Mouse (Mus musculus): Measurements from ENCODE around the gene Esrrb. TPM values are rescaled to one million over a fixed set of nuclear protein-coding genes. Genes with fewer than 3 reads are reported as not detected.

Gene Esrrb
- polyA plus RNA-seq, 1 experiment from 2014 or later, result 0.44 TPM

DNA sequence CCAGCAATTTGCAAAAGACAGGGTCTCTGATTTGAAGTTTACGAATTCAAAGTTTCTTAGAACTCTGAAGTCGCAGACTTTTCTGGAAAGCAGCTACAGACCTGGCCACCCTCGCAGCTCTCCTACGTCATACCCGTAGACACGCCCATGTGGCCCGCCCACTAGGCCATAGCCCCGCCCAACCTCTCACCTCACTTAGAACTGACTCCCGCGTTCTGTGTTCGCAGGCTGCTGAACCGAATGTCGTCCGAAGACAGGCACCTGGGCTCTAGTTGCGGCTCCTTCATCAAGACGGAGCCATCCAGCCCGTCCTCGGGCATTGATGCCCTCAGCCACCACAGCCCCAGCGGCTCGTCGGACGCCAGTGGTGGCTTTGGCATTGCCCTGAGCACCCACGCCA lies 109.0 kb downstream of the Esrrb start:
- Histone ChIP-seq H3K36me3 (no peaks in the 10 kb centered on the region), H3K4me1 (peaks cover 7% of the 10 kb centered on the region; the same call in 1 of the 2 replicates), H3K4me3 (replicated peaks) (no peak overlapping the region), H3K27me3 (no peaks in the 10 kb centered on the region), H3K4me2 (replicated peaks) (no peak overlapping the region), H3K9me3 (replicated peaks) (no peaks in the 10 kb centered on the region), H3K27ac (replicated peaks) (no peak overlapping the region), H3K9ac (no peak overlapping the region)
- no peak for ATAC-seq (ENCODE audit: insufficient number of reproducible peaks, low FRiP score, low TSS enrichment, low read depth)
- 56% methylated on average over 23 of the region's 23 CpGs for WGBS

DNA sequence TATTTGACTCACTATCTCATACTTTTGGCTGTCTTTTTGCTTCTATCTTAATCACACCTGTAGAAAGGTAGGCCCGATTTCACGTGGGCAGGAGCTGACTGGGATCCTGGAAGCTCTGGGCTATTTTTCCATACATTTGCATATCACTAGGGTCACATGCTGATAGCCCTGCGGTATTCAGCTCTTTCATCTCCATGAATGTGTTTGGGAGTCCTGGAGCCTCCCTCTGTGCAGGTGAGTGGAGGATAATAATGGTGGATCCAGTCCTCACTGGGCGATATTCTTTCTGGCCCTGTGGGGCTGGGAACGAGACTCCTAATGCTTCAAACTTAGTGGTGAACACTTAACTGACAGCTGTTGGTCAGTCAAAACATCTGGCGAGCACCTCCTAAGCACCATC lies 110.0 kb downstream of the Esrrb start:
- no peaks in the 10 kb centered on the region for H3K36me3 ChIP-seq
- no peak for ATAC-seq (ENCODE audit: insufficient number of reproducible peaks, low FRiP score, low TSS enrichment, low read depth)
- 57% methylated on average over 6 of the region's 6 CpGs for WGBS
- H3K9ac ChIP-seq, result no peak overlapping the region
- H3K27me3 ChIP-seq, result no peaks in the 10 kb centered on the region
- H3K9me3 ChIP-seq (replicated peaks), result no peaks in the 10 kb centered on the region
- H3K27ac ChIP-seq (replicated peaks), result no peak overlapping the region
- H3K4me2 ChIP-seq (replicated peaks), result no peak overlapping the region
- peaks cover 7% of the 10 kb centered on the region; the same call in 1 of the 2 replicates for H3K4me1 ChIP-seq
- no peak overlapping the region for H3K4me3 ChIP-seq (replicated peaks)

DNA sequence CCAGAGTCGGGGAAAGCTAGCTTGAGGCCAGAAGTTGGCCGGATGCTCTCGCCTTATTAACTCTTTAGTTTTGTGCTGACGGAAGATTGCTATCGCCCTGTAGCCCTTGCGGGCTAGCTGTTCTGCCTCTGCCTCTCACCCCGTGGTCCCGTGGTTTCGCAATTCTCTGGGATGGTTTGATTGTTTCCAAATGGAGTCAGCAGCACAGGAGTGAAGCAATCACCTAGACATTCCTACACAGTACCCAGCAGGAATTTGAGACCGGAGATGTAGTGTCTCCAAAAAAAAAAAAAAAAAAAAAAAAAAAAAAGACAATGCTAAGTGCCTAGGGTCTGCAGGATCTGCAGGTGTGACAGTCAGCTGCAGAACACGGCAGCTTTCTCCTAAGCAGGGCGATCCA lies 112.7 kb downstream of the Esrrb start:
- 17% methylated on average over 12 of the region's 12 CpGs for WGBS
- Histone ChIP-seq H3K9ac (no peak overlapping the region), H3K4me2 (replicated peaks) (no peak overlapping the region)

DNA sequence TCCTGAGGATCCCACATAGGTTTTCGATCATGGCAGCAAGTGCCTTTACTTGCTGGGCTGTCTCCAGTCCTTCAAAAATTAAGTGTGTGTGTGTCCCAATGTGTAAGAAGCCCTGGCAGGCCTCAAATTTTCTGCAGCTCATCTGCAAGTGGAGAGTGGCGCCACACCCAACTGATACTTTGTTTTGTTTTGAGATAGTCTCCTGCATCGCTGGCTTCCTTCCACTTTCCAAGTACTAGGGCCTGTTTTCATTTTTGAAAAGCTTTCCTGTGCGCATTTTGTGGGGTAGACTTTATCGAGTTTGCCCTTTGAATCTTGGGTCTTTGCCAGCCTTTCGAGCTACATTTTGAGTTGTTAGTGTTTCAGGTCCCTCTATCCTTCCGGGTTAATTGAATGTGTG lies 115.1 kb downstream of the Esrrb start:
- Histone ChIP-seq H3K4me2 (replicated peaks) (no peak overlapping the region), H3K27ac (replicated peaks) (no peak overlapping the region), H3K4me3 (replicated peaks) (no peak overlapping the region), H3K4me1 (peaks cover 7% of the 10 kb centered on the region; the same call in 1 of the 2 replicates), H3K9ac (no peak overlapping the region), H3K36me3 (no peaks in the 10 kb centered on the region), H3K27me3 (no peaks in the 10 kb centered on the region), H3K9me3 (replicated peaks) (no peaks in the 10 kb centered on the region)
- ATAC-seq (ENCODE audit: insufficient number of reproducible peaks, low FRiP score, low TSS enrichment, low read depth), result no peak
- 50% methylated on average over 7 of the region's 7 CpGs for WGBS

More for the DNA sequence above, 112.7 kb downstream of the Esrrb start:
- ATAC-seq (ENCODE audit: insufficient number of reproducible peaks, low FRiP score, low TSS enrichment, low read depth), result no peak
- Histone ChIP-seq H3K27ac (replicated peaks) (no peak overlapping the region), H3K9me3 (replicated peaks) (no peaks in the 10 kb centered on the region), H3K4me1 (peaks cover 7% of the 10 kb centered on the region; the same call in 1 of the 2 replicates), H3K4me3 (replicated peaks) (no peak overlapping the region), H3K27me3 (no peaks in the 10 kb centered on the region), H3K36me3 (no peaks in the 10 kb centered on the region)

DNA sequence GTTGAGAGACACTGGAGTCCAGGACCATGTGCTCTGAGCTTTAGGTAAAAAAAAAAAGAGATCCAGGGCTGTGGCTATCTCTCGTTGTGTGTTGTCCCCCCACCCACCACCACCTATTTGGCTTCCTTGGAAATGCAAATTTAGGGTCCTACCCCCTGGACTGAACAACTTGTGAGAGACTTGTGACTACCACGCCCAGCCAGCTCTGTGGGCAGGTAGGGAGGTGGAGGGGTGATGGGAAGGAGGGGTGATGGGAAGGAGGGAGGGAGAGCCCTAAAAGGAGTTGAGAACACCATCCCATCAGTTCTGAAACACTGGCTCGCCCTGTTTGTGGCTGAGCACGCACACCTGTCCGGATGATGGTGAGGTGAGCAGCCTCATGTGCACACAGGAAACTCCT lies 118.0 kb downstream of the Esrrb start:
- no peaks in the 10 kb centered on the region for H3K9me3 ChIP-seq (replicated peaks)
- no peak overlapping the region for H3K27ac ChIP-seq (replicated peaks)
- H3K4me3 ChIP-seq (replicated peaks), result no peak overlapping the region
- no peaks in the 10 kb centered on the region for H3K36me3 ChIP-seq
- H3K27me3 ChIP-seq, result no peaks in the 10 kb centered on the region
- WGBS, result 78% methylated on average over 5 of the region's 5 CpGs
- no peak overlapping the region for H3K4me2 ChIP-seq (replicated peaks)
- no peak for ATAC-seq (ENCODE audit: insufficient number of reproducible peaks, low FRiP score, low TSS enrichment, low read depth)
- H3K4me1 ChIP-seq, result peaks cover 7% of the 10 kb centered on the region; the same call in 1 of the 2 replicates
- no peak overlapping the region for H3K9ac ChIP-seq

DNA sequence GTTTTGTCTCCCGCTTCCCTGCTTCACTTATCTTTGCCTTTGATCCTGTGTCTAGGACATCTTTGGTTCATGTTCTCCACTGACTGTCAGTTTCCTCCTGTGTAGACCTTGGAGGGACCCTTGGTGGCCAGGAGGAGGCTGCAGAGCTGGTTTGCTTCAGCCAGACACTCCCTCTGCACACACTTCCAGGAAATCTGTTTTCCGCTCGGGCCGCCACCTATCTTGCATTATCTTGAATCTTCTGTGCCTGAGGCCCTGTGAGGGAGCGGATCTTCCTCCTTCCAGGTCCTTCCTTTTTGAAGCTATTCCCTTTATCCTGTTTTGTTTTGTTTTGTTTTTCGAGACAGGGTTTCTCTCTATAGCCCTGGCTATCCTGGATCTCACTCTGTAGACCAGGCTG lies 121.1 kb downstream of the Esrrb start:
- Histone ChIP-seq H3K4me1 (peaks cover 6% of the 10 kb centered on the region; the same call in 1 of the 2 replicates), H3K27ac (replicated peaks) (no peak overlapping the region), H3K27me3 (no peaks in the 10 kb centered on the region), H3K36me3 (no peaks in the 10 kb centered on the region), H3K9me3 (replicated peaks) (no peaks in the 10 kb centered on the region), H3K4me3 (replicated peaks) (no peak overlapping the region), H3K4me2 (replicated peaks) (no peak overlapping the region), H3K9ac (no peak overlapping the region)
- no peak for ATAC-seq (ENCODE audit: insufficient number of reproducible peaks, low FRiP score, low TSS enrichment, low read depth)
- 83% methylated on average over 6 of the region's 6 CpGs for WGBS

DNA sequence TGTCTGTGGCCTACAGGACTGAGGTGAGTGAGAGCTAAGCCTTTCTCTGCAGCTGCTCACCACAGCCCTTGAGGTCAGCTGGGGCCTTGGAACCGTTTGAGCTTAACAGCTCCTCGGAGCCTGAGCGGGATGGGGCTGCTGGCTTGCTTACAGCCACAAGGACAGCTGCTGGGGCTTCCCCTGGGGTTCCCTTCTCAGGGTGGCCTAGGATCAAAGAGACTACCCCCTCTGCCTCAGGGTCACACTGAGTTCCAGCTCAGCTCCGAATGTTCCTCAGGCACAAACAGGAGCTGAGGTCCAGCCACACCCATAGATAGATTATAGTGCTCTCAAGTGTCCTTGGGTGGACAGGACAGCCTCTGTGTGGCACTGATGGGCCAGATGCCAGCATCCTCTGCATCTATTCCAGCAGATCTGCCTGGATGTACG lies 122.5 kb downstream of the Esrrb start:
- 44% methylated on average over 5 of the region's 5 CpGs for WGBS
- Histone ChIP-seq H3K9me3 (replicated peaks) (no peaks in the 10 kb centered on the region), H3K27ac (replicated peaks) (no peak overlapping the region), H3K9ac (no peak overlapping the region), H3K4me1 (peaks cover 6% of the 10 kb centered on the region; the same call in 1 of the 2 replicates), H3K4me2 (replicated peaks) (no peak overlapping the region), H3K4me3 (replicated peaks) (no peak overlapping the region), H3K27me3 (no peaks in the 10 kb centered on the region), H3K36me3 (no peaks in the 10 kb centered on the region)
- ATAC-seq (ENCODE audit: insufficient number of reproducible peaks, low FRiP score, low TSS enrichment, low read depth), result peak; percentile 70

DNA sequence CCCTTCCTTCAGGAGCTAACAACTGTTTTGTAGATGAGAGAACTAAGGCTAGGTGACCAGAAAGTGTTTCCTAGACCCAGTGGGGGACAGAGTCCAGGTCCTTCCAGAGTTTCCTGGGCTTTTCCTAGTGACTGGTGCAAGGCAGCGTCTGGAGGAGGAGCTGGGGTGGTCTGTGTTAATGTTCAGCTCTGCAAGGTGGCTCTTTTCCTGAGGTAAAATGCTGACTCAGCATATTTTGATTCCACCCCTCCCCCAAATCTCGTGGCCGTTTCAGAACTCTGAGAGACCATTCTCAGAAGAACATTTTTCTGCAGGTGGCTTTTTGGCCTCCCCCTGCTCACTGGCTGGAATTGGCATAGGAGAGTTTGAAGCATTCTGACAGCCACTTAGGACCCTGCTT lies 127.1 kb downstream of the Esrrb start:
- H3K27ac ChIP-seq (replicated peaks), result no peak overlapping the region

DNA sequence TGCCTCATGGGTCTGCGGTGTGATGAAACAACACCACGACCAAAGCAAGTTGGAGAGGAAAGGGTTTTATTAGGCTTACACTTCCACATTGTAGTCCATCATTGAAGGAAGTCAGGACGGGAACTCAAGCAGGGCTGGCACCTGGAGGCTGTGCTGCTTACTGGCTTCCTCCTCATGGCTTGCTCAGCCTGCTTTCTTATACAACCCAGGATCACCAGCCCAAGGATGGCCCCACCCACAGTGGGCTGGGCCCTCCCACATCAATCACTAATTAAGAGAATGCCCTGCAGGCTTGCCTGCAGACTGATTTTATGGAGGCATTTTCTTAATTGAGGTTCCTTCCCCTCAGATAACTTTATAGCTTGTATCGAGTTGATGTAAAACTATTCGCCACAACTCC lies 129.1 kb downstream of the Esrrb start:
- Histone ChIP-seq H3K4me3 (replicated peaks) (no peak overlapping the region), H3K9ac (no peak overlapping the region), H3K9me3 (replicated peaks) (no peaks in the 10 kb centered on the region), H3K27ac (replicated peaks) (no peak overlapping the region), H3K4me1 (peaks cover 14% of the 10 kb centered on the region; the same call in 1 of the 2 replicates), H3K4me2 (replicated peaks) (no peak overlapping the region), H3K36me3 (no peaks in the 10 kb centered on the region), H3K27me3 (no peaks in the 10 kb centered on the region)
- no peak for ATAC-seq (ENCODE audit: insufficient number of reproducible peaks, low FRiP score, low TSS enrichment, low read depth)
- WGBS, result 70% methylated on average over 5 of the region's 5 CpGs

More for the DNA sequence above, 127.1 kb downstream of the Esrrb start:
- ATAC-seq (ENCODE audit: insufficient number of reproducible peaks, low FRiP score, low TSS enrichment, low read depth), result no peak
- Histone ChIP-seq H3K36me3 (no peaks in the 10 kb centered on the region), H3K9ac (no peak overlapping the region), H3K9me3 (replicated peaks) (no peaks in the 10 kb centered on the region), H3K4me3 (replicated peaks) (no peak overlapping the region), H3K27me3 (no peaks in the 10 kb centered on the region), H3K4me2 (replicated peaks) (no peak overlapping the region), H3K4me1 (peaks cover 17% of the 10 kb centered on the region)
- WGBS, result 57% methylated on average over 3 of the region's 3 CpGs

DNA sequence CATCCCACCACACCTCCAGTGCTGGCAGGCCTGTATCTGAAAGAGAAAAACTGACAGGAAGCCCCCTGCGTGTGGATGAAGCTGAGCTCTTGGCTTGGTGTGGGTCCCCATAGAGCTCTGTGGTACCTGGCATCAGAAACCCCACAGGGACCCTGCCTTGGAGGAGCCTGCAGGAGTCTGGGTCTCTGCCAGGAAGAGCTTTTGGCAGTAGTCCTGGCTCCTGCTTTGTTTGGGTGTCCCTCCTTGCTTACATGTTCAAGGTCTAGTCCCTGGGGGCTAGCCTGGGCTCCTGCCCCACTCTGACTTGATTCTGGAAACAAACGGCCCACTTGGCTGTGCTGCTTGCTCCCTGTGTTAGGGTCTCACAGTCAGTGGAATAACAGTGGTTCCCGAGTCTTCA lies 130.6 kb downstream of the Esrrb start:
- WGBS, result 60% methylated on average over 3 of the region's 3 CpGs
- Histone ChIP-seq H3K27ac (replicated peaks) (no peak overlapping the region), H3K4me1 (peaks cover 14% of the 10 kb centered on the region; the same call in 1 of the 2 replicates), H3K4me2 (replicated peaks) (no peak overlapping the region), H3K4me3 (replicated peaks) (no peak overlapping the region), H3K36me3 (no peaks in the 10 kb centered on the region), H3K9ac (no peak overlapping the region), H3K9me3 (replicated peaks) (no peaks in the 10 kb centered on the region), H3K27me3 (no peaks in the 10 kb centered on the region)
- ATAC-seq (ENCODE audit: insufficient number of reproducible peaks, low FRiP score, low TSS enrichment, low read depth), result no peak

DNA sequence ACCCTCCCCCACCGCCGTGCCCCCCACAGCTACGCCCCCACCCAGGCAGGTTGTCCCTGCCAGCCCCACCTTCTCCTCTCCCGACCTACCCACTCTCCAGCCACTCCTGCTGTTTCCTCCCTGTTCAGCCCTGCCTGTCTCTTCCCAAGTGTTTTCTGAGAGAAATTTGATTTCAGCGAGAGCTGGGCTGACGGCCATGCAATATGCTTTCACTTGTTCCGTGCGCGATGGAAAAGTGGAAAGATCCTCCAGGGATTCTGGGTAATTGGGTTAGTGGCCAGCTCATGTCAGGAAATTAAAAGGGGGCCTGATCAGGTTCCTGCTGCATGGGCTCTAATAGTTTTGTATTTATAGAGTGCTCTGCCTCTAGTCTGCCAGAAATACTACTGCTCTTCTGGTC lies 131.9 kb downstream of the Esrrb start:
- H3K4me2 ChIP-seq (replicated peaks), result peak overlapping the region; percentile 25; the same call in 1 of the 2 replicates
- H3K4me3 ChIP-seq (replicated peaks), result no peak overlapping the region
- H3K4me1 ChIP-seq, result peaks cover 14% of the 10 kb centered on the region; the same call in 1 of the 2 replicates
- WGBS, result 13% methylated on average over 9 of the region's 9 CpGs
- H3K9me3 ChIP-seq (replicated peaks), result no peaks in the 10 kb centered on the region
- no peaks in the 10 kb centered on the region for H3K36me3 ChIP-seq
- H3K27ac ChIP-seq (replicated peaks), result peak overlapping the region; percentile 66
- no peaks in the 10 kb centered on the region for H3K27me3 ChIP-seq
- ATAC-seq (ENCODE audit: insufficient number of reproducible peaks, low FRiP score, low TSS enrichment, low read depth), result peak; percentile 69; the same call in 1 of the 2 replicates
- no peak overlapping the region for H3K9ac ChIP-seq

DNA sequence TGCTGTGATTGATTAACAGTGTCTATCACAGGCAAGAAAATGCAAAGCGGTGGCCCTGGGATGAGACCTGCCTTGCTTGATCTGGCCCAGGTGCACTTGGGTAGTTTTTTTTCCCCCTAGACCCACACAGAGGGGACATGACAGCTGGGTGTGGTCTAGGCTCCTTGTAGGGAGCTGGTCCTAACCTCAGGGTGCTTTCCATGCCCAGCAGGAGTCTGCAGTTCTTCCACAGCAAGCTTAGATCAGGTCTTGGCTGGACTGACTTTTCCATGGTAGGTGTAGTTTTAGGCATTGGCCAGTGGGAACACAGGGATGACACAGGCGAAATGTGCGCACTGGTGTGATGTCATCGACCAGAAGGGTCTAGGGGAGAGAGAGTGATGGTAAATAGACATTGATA lies 136.2 kb downstream of the Esrrb start:
- ATAC-seq (ENCODE audit: insufficient number of reproducible peaks, low FRiP score, low TSS enrichment, low read depth), result no peak
- Histone ChIP-seq H3K4me1 (peaks cover 17% of the 10 kb centered on the region), H3K9ac (no peak overlapping the region), H3K27ac (replicated peaks) (no peak overlapping the region), H3K36me3 (no peaks in the 10 kb centered on the region), H3K4me2 (replicated peaks) (no peak overlapping the region), H3K27me3 (no peaks in the 10 kb centered on the region), H3K9me3 (replicated peaks) (no peaks in the 10 kb centered on the region), H3K4me3 (replicated peaks) (no peak overlapping the region)
- 94% methylated on average over 4 of the region's 4 CpGs for WGBS

Data from embryonic facial prominence, embryonic 15.5 days (tissue).